Mouse (Mus musculus): ENCODE results near the gene Jmjd1c.

Gene Jmjd1c

GRCm38 (mm10) chr10:67129531-67129930, 33.6 kb downstream of the Jmjd1c start:
- DNase-seq (ENCODE audit: low spot score): no peak

GRCm38 (mm10) chr10:67131709-67132108, 35.8 kb downstream of the Jmjd1c start:
- no peak for DNase-seq (ENCODE audit: low spot score)

- DNase-seq (ENCODE audit: low spot score): no peak
Measured at GRCm38 (mm10) chr10:67134322-67134721, 38.4 kb downstream of the Jmjd1c start.

- no peak for DNase-seq (ENCODE audit: low spot score)
Measured at GRCm38 (mm10) chr10:67137437-67137836, 41.5 kb downstream of the Jmjd1c start.

- no peak for DNase-seq (ENCODE audit: low spot score)
Measured at GRCm38 (mm10) chr10:67143661-67144060, 47.7 kb downstream of the Jmjd1c start.

- DNase-seq (ENCODE audit: low spot score): no peak
Measured at GRCm38 (mm10) chr10:67144269-67144668, 48.3 kb downstream of the Jmjd1c start.

- no peak for DNase-seq (ENCODE audit: low spot score)
Measured at GRCm38 (mm10) chr10:67145623-67146022, 49.7 kb downstream of the Jmjd1c start.

GRCm38 (mm10) chr10:67151766-67152165, 55.8 kb downstream of the Jmjd1c start:
- DNase-seq (ENCODE audit: low spot score): no peak

GRCm38 (mm10) chr10:67154647-67155046, 58.7 kb downstream of the Jmjd1c start:
- DNase-seq (ENCODE audit: low spot score): no peak

GRCm38 (mm10) chr10:67174049-67174448, 78.1 kb downstream of the Jmjd1c start:
- no peak for DNase-seq (ENCODE audit: low spot score)

GRCm38 (mm10) chr10:67176031-67176430, 80.1 kb downstream of the Jmjd1c start:
- no peak for DNase-seq (ENCODE audit: low spot score)

- DNase-seq (ENCODE audit: low spot score): no peak
Measured at GRCm38 (mm10) chr10:67176932-67177331, 81.0 kb downstream of the Jmjd1c start.

GRCm38 (mm10) chr10:67177410-67177809, 81.5 kb downstream of the Jmjd1c start:
- no peak for DNase-seq (ENCODE audit: low spot score)

- no peak for DNase-seq (ENCODE audit: low spot score)
Measured at GRCm38 (mm10) chr10:67180021-67180420, 84.1 kb downstream of the Jmjd1c start.

GRCm38 (mm10) chr10:67180799-67181198, 84.9 kb downstream of the Jmjd1c start:
- no peak for DNase-seq (ENCODE audit: low spot score)

GRCm38 (mm10) chr10:67182651-67183050, 86.7 kb downstream of the Jmjd1c start:
- DNase-seq (ENCODE audit: low spot score): no peak

GRCm38 (mm10) chr10:67183086-67183485, 87.2 kb downstream of the Jmjd1c start:
- DNase-seq (ENCODE audit: low spot score): no peak

GRCm38 (mm10) chr10:67184441-67185070, 88.6 kb downstream of the Jmjd1c start:
- no peak for DNase-seq (ENCODE audit: low spot score)

GRCm38 (mm10) chr10:67185491-67186081, 89.7 kb downstream of the Jmjd1c start:
- peak; percentile 41 for DNase-seq (ENCODE audit: low spot score)

- no peak for DNase-seq (ENCODE audit: low spot score)
Measured at GRCm38 (mm10) chr10:67186489-67186888, 90.6 kb downstream of the Jmjd1c start.

GRCm38 (mm10) chr10:67187001-67187453, 91.1 kb downstream of the Jmjd1c start:
- DNase-seq (ENCODE audit: low spot score): no peak

- DNase-seq (ENCODE audit: low spot score): no peak
Measured at GRCm38 (mm10) chr10:67187952-67188351, 92.0 kb downstream of the Jmjd1c start.

- no peak for DNase-seq (ENCODE audit: low spot score)
Measured at GRCm38 (mm10) chr10:67189057-67189456, 93.1 kb downstream of the Jmjd1c start.

GRCm38 (mm10) chr10:67190261-67190660, 94.3 kb downstream of the Jmjd1c start:
- DNase-seq (ENCODE audit: low spot score): no peak
